ENCODE assay signal across 28 mouse cellular contexts in genomic region chr15:62083347-62083746, GRCm38 (mm10).
"Had no signal": no experiment of that assay in that cellular context is flagged by ENCODE, and none has a peak within 500 bp of the region (broad histone marks: within the 10 kb centered on the region; RNA-seq: fewer than 3 reads in every experiment).

No protein-coding gene starts in this region.

- H3K27me3 ChIP-seq: embryonic facial prominence, embryonic 12.5 days; embryonic facial prominence, embryonic 13.5 days; embryonic facial prominence, embryonic 15.5 days; forebrain, embryonic 12.5 days; forebrain, embryonic 13.5 days; forebrain, embryonic 15.5 days had no signal

- H3K9me3 ChIP-seq: embryonic facial prominence, embryonic 10.5 days; embryonic facial prominence, embryonic 12.5 days; embryonic facial prominence, embryonic 13.5 days; embryonic facial prominence, embryonic 15.5 days; forebrain, embryonic 10.5 days; forebrain, embryonic 12.5 days; forebrain, embryonic 13.5 days; forebrain, embryonic 15.5 days had no signal

- H3K4me2 ChIP-seq: embryonic facial prominence, embryonic 12.5 days; embryonic facial prominence, embryonic 13.5 days; embryonic facial prominence, embryonic 15.5 days; forebrain, embryonic 12.5 days; forebrain, embryonic 13.5 days; forebrain, embryonic 15.5 days had no signal

- H3K9ac ChIP-seq: embryonic facial prominence, embryonic 12.5 days; embryonic facial prominence, embryonic 13.5 days; embryonic facial prominence, embryonic 15.5 days; forebrain, embryonic 12.5 days; forebrain, embryonic 13.5 days; forebrain, embryonic 15.5 days; forebrain, postnatal 0 days had no signal

- ATAC-seq: forebrain, embryonic 13.5 days; forebrain, embryonic 14.5 days; forebrain, embryonic 15.5 days; forebrain, embryonic 16.5 days; forebrain, postnatal 0 days had no signal

- DNase-seq: cerebellum, adult 2 months; cerebellum, adult 8-10 months; cerebellum, adult 9-10 months; cerebellum, adult 9-11 months; cerebellum, postnatal 10 days; cerebellum, postnatal 14 days; cerebellum, postnatal 25 days; cerebellum, postnatal 36 days; embryo, embryonic 11 days; forebrain, postnatal 0 days; gastrocnemius, postnatal 10 days; gastrocnemius, postnatal 25 days; gastrocnemius, postnatal 36 days; heart, adult 11 months; heart, adult 18-20 months; heart, adult 2 months had no signal

- H3K4me1 ChIP-seq: embryonic facial prominence, embryonic 12.5 days; embryonic facial prominence, embryonic 13.5 days; forebrain, embryonic 12.5 days; forebrain, embryonic 13.5 days; forebrain, embryonic 15.5 days had no signal

- H3K27ac ChIP-seq: embryonic facial prominence, embryonic 10.5 days; embryonic facial prominence, embryonic 12.5 days; embryonic facial prominence, embryonic 13.5 days; embryonic facial prominence, embryonic 15.5 days; forebrain, embryonic 10.5 days; forebrain, embryonic 12.5 days; forebrain, embryonic 13.5 days; forebrain, embryonic 15.5 days; gastrocnemius, adult 2 months; heart, adult 2 months had no signal

- H3K4me3 ChIP-seq: embryonic facial prominence, embryonic 10.5 days; embryonic facial prominence, embryonic 12.5 days; embryonic facial prominence, embryonic 13.5 days; embryonic facial prominence, embryonic 15.5 days; erythroblast, embryonic 14.5 days; forebrain, embryonic 10.5 days; forebrain, embryonic 12.5 days; forebrain, embryonic 13.5 days; forebrain, embryonic 15.5 days; gastrocnemius, adult 2 months; heart, adult 2 months had no signal

- H3K36me3 ChIP-seq: embryonic facial prominence, embryonic 10.5 days; embryonic facial prominence, embryonic 12.5 days; embryonic facial prominence, embryonic 13.5 days; embryonic facial prominence, embryonic 15.5 days; forebrain, embryonic 10.5 days; forebrain, embryonic 12.5 days; forebrain, embryonic 15.5 days had no signal
